Mouse (Mus musculus): ENCODE results near the gene Tango2. TPM values are rescaled to one million over a fixed set of nuclear protein-coding genes. Genes with fewer than 3 reads are reported as not detected.
A peak's percentile ranks its signal among the peaks of the same experiment; 100 is the strongest.

Tango2 gene
- polyA plus RNA-seq (2016; fragmentation: Nextera tagmentation; extraction: Ambion mirVana) = 20.2 and 23.7 TPM in 2 replicates

DNA sequence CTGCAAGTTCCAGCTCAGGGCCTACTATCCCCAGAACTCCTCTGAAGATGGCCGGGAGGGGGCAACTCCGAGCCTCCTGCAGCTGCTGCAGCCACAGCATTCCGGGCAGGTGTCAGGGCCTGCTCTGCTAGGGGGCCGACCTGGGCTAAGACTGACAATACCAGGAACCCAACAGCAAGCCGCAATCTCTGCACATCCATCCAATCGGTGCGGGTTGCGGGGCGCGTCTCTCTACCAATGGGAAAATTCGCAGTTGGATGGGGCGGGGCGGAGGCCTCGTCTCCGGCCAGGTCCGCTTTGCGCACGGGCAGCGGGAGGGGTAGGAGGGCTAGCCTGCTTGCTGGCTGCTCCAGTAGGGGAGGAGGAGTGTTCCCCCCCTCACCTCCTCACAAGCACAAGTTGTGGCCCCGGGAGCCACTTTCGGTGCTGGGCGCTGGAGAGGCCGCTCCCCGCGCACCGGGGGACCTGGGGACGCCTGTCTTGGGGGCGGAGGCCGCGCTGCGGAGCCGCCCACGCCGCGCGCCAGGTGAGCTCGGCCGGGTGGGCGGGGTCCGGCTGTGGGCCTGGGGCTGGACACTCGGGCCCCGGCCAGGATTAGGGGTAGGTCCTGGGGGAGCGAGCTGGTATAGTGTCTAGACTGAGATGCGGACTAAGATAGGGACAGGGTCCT lies at the start of gene Tango2, which contains the start of gene Arvcf:
Gene Tango2 (minus strand): TSS at position 173 of the 670 bp plus-strand sequence.
Gene Arvcf (plus strand): TSS at position 252 of the 670 bp plus-strand sequence.
- DNase-seq (ENCODE audit: low spot score) = peak; percentile 92
- peak within 1 kb of the TSS; percentile 87 for H3K4me3 ChIP-seq
- H3K4me1 ChIP-seq = peaks cover 28% of the 10 kb centered on the region
- peaks cover 58% of the 10 kb centered on the region for H3K27me3 ChIP-seq (ENCODE audit: low read depth, poor library complexity, severe bottlenecking)
- H3K9me3 ChIP-seq (replicated peaks) = no peaks in the 10 kb centered on the region
- under 1% methylated on average over 44 of the region's 44 CpGs for WGBS
- no peaks in the 10 kb centered on the region for H3K36me3 ChIP-seq
- H3K27ac ChIP-seq = peak within 1 kb of the TSS; percentile 81

DNA sequence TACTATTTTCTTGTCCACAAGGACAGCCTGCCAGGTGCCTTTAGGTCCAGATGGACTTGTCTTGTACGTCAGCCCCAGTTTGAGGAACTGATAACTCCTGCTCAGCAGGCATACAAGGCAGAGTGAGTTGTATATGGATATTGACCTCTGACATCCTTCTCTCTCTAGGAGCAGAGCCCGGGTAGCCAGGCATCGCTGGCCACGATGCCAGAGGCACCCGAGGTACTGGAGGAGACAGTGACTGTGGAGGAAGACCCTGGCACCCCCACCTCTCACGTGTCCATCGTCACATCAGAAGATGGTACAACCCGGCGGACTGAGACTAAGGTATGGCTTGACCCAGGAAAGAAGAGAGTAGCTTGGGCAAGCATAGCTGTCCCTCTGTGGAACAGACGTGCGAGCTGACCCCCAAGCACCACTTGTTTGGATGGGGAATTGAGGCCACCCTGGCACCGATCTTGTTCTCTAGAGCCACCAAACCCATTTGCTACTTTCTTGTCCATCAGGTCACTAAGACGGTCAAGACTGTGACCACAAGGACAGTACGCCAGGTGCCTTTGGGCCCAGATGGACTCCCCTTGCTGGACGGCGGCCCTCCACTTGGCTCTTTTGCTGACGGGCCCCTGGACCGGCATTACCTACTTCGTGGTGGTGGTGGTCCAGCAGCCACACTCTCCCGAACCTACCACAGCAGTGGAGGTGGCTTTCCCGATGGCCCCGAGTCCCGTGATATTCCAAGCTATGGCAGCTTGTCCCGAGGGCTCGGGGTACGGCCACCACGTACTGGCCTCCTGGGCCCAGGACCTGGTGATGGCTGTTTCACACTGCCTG lies 49.1 kb upstream of the Tango2 start:
- H3K36me3 ChIP-seq = peaks cover 60% of the 10 kb centered on the region
- no peaks in the 10 kb centered on the region for H3K27me3 ChIP-seq (ENCODE audit: low read depth, poor library complexity, severe bottlenecking)
- H3K9me3 ChIP-seq (replicated peaks) = no peaks in the 10 kb centered on the region
- H3K27ac ChIP-seq = no peak overlapping the region
- DNase-seq (ENCODE audit: low spot score) = no peak
- H3K4me1 ChIP-seq = peaks cover 52% of the 10 kb centered on the region
- no peak overlapping the region for H3K4me3 ChIP-seq
- WGBS = 95% methylated on average over 27 of the region's 27 CpGs

DNA sequence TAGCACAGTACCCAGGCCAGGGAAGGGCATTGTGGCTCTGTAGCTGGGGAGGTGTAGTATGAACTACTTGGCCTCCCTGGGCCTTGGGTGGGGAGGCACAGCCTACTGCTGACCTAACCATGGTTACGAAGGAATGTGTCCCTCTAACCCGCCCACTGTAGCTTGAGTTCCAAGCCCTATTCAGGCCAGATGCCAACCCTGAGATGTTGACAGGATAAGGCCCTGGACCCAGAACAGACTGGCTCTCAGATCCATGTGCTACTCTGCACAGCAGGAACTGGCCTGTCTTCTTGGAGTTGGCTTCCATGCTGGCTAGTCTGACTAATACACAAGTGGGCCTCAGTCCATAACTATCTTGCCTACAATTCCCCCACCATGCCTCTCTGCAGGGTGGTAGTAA lies 48.3 kb upstream of the Tango2 start:
- Histone ChIP-seq H3K4me1 (peaks cover 55% of the 10 kb centered on the region), H3K36me3 (peaks cover 52% of the 10 kb centered on the region), H3K27ac (no peak overlapping the region)

DNA sequence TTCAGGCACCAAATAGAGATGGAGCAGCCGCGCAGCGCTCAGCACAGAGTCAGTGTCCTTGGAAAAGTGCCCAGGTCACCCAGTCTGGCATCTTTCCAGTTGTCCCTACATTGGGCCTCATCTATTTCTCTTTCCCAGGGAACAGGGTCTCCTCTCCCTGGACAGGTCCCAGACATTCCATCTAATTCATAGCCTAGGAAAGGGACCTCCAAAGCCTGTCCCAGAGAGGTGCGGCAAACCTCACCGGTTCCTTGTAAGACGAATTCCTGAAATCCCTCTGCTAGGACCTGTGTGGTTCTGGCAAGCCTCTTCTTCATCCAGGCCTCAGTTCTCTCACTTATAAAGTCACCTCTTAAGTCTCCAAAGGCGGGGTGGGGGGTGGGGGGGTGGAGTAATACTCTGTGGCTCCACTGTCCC lies 47.7 kb upstream of the Tango2 start:
- 45% methylated on average over 6 of the region's 7 CpGs for WGBS
- H3K9me3 ChIP-seq (replicated peaks) = no peaks in the 10 kb centered on the region
- no peak overlapping the region for H3K4me3 ChIP-seq
- peaks cover 49% of the 10 kb centered on the region for H3K4me1 ChIP-seq
- H3K36me3 ChIP-seq = peaks cover 47% of the 10 kb centered on the region
- H3K27ac ChIP-seq = no peak overlapping the region
- no peak for DNase-seq (ENCODE audit: low spot score)
- no peaks in the 10 kb centered on the region for H3K27me3 ChIP-seq (ENCODE audit: low read depth, poor library complexity, severe bottlenecking)

More for the DNA sequence above, 48.3 kb upstream of the Tango2 start:
- no peak for DNase-seq (ENCODE audit: low spot score)
- Histone ChIP-seq H3K9me3 (replicated peaks) (no peaks in the 10 kb centered on the region), H3K4me3 (no peak overlapping the region), H3K27me3 (ENCODE audit: low read depth, poor library complexity, severe bottlenecking) (no peaks in the 10 kb centered on the region)
- WGBS = 83% methylated on average over 2 of the region's 2 CpGs

DNA sequence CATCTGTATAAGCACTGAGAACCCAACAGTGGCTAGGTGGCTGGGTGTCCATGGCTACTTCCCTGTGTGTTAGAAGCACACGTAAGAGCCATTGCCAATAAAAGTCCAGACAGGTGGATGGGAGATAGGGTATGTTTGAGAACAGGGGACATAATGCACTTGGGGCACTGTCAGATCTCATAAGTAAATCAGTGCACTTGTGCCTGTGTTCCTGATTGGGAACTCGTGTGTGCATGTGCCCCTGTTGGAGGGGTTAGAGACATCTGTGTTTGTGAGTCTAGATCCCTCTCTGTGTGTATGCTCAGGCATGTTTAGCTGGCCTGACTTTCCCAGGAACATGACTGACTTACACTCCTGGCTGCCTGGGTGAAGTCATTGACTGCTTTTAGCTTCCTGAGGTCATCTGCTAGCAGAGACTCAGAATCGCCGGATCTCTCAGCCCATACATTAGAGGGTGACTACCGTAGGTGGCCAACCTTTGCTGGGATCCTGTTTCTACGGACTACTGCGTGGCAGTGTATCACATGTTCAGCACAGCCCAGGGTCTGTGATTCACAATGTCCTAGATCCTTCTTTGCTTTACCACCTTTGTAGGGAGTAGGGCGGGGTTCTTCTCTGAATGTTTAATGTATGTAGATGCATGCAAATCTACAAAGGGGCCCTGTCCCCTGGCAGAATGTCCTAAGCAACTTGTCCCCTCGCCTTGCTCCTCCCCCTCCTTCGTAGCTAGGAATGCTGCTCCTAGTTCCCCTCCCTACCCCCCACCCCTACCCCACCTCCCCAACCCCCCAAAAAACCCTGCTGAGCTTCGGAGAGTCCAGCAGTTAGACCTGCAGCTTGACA lies 47.1 kb upstream of the Tango2 start:
- no peaks in the 10 kb centered on the region for H3K27me3 ChIP-seq (ENCODE audit: low read depth, poor library complexity, severe bottlenecking)
- H3K4me1 ChIP-seq = peaks cover 43% of the 10 kb centered on the region
- DNase-seq (ENCODE audit: low spot score) = no peak
- 29% methylated on average over 11 of the region's 11 CpGs for WGBS
- no peaks in the 10 kb centered on the region for H3K9me3 ChIP-seq (replicated peaks)
- no peak overlapping the region for H3K4me3 ChIP-seq
- no peak overlapping the region for H3K27ac ChIP-seq
- peaks cover 40% of the 10 kb centered on the region for H3K36me3 ChIP-seq

DNA sequence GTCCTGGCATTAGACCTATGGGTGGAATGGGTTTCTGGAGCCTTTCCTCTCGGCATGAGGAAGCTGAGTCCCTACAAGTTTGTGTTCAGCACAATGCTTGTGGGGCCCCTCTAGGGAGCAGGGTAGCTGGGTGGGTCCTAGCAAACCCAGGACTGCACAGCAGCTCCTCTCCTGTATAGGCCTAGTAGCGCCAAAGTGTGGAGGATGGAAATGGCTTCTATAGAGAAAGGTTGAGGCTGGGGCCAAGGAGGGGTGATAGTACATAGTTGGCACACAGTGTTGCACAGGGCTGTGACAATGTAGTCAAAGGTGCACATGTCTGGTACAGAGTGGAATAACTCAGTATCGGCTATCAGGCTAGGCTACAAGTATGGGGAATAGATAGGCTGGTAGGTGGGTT lies 46.2 kb upstream of the Tango2 start:
- peaks cover 49% of the 10 kb centered on the region for H3K4me1 ChIP-seq
- no peak overlapping the region for H3K27ac ChIP-seq
- H3K4me3 ChIP-seq = no peak overlapping the region
- no peaks in the 10 kb centered on the region for H3K9me3 ChIP-seq (replicated peaks)
- DNase-seq (ENCODE audit: low spot score) = no peak
- 91% methylated on average over 3 of the region's 3 CpGs for WGBS
- no peaks in the 10 kb centered on the region for H3K27me3 ChIP-seq (ENCODE audit: low read depth, poor library complexity, severe bottlenecking)
- H3K36me3 ChIP-seq = peaks cover 31% of the 10 kb centered on the region

DNA sequence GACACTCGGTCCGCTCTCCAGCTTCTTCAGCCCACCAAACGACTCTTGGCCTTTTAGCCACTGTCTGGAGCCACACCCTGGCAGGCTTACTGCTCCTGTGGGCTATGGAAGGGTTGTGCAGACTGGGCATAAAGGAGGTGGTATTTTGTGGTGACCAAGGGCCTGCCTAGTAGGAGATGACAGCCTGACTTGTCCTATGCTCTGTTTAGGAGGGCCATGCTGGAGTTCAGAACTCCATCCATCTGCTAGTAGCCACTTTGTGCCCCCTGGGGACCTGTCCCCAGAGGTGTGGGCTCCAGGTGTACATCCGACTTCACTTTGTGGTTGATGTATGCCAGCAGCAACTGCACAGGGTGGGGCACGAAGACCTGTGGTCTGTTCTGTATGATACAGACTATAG lies 45.7 kb upstream of the Tango2 start:
- H3K9me3 ChIP-seq (replicated peaks) = no peaks in the 10 kb centered on the region
- 52% methylated on average over 5 of the region's 5 CpGs for WGBS
- H3K27me3 ChIP-seq (ENCODE audit: low read depth, poor library complexity, severe bottlenecking) = no peaks in the 10 kb centered on the region
- peaks cover 53% of the 10 kb centered on the region for H3K4me1 ChIP-seq
- H3K36me3 ChIP-seq = peaks cover 26% of the 10 kb centered on the region
- H3K27ac ChIP-seq = peak overlapping the region; percentile 93
- no peak for DNase-seq (ENCODE audit: low spot score)
- peak overlapping the region; percentile 66 for H3K4me3 ChIP-seq

DNA sequence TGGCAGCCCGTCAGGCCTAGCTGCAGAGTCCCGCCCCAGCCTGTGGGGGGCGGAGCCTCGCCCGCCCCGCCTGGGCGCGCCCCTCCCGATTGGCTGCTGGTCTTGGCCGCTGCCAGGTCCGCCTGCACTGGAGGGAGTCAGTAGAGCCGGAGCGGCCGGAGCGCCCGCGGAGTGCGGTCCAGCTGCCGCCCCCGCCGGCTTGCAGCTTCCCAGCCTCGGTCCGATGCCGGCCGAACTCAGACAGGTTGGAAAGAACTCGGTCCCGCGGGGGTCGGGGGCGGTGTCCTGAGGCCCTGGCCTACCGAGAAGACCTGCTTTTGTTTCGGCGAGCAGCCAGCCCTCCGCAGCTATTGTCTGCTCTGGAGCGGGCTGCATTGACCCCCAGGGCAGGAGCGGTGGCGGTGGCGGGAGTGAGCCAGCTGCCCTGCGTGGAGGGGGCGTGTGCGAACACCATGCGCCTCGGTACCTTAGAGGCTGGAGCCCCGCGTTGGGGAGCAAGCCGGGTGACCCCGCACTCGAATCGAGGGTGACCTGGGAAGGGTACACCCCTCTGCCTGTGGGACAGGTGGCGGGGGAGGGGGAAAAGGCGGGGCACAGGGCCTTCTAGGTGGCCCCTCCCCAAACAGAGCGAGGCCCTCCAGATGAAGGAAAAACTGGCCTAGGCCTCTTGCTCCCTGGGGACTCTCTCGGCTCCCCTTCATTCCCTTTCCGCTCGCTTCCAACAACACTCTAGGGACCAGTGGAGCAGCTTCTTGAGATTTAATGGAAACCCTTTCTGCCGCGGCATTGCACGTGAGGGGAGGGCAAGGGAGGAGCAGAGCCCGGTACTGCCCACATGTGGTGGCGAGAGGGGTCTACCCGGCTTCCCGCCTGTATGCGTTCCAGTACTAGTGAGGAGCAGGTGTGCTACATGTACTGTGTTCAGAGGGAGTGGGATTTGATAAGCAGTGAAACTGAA lies 44.8 kb upstream of the Tango2 start:
- peaks cover 18% of the 10 kb centered on the region for H3K36me3 ChIP-seq
- H3K4me3 ChIP-seq = peak overlapping the region; percentile 66
- peak overlapping the region; percentile 93 for H3K27ac ChIP-seq
- H3K4me1 ChIP-seq = peaks cover 62% of the 10 kb centered on the region
- WGBS = under 1% methylated on average over 63 of the region's 63 CpGs
- no peaks in the 10 kb centered on the region for H3K27me3 ChIP-seq (ENCODE audit: low read depth, poor library complexity, severe bottlenecking)
- no peaks in the 10 kb centered on the region for H3K9me3 ChIP-seq (replicated peaks)
- DNase-seq (ENCODE audit: low spot score) = peak; percentile 91

DNA sequence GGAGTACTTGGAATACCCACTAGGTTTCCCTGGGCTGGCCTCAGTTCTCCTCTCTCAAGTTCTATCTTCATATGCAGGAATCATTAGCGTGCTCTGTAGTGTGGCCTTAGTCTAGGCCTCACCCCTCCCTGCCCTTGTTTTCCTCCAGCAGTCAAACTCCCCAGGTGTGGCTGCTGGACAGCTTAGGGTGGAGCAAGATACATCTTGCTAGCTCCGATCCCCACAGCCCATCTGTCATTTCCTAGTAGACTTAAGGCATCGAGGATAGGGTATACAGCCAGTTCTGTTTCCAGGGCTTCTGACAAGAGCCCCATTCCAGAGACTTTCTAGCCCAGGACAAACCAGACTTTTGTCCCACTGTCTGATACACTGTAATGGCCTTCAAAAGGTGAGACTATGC lies 43.8 kb upstream of the Tango2 start:
- H3K9me3 ChIP-seq (replicated peaks) = no peaks in the 10 kb centered on the region
- no peak for DNase-seq (ENCODE audit: low spot score)
- peak overlapping the region; percentile 66; the same call in 1 of the 2 replicates for H3K4me3 ChIP-seq
- H3K27ac ChIP-seq = peak overlapping the region; percentile 93; the same call in 1 of the 2 replicates
- H3K36me3 ChIP-seq = peaks cover 8% of the 10 kb centered on the region
- H3K4me1 ChIP-seq = peaks cover 72% of the 10 kb centered on the region
- H3K27me3 ChIP-seq (ENCODE audit: low read depth, poor library complexity, severe bottlenecking) = no peaks in the 10 kb centered on the region
- 84% methylated on average over 3 of the region's 3 CpGs for WGBS

DNA sequence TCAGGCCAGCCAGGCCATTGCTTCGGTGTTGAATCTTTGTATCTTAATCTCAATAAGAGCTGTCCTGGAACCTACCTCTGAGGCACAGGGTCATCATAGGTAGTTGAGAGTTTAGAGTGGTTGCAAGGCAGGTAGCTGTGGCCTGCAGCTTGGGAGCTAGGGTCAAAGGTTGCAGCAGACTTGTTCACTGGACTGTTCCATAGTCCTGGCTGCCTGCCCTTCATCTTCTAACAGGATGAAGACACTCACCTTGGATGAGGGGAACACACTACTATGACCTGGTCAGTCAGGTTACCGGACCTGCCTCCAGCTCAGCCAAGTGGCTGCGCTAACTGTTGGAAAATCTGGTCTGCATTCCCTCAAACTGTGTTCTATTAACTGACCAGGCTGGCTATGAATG lies 43.2 kb upstream of the Tango2 start:
- H3K9me3 ChIP-seq (replicated peaks) = no peaks in the 10 kb centered on the region
- no peaks in the 10 kb centered on the region for H3K27me3 ChIP-seq (ENCODE audit: low read depth, poor library complexity, severe bottlenecking)
- H3K27ac ChIP-seq = no peak overlapping the region
- peaks cover 2% of the 10 kb centered on the region; the same call in 1 of the 2 replicates for H3K36me3 ChIP-seq
- DNase-seq (ENCODE audit: low spot score) = no peak
- H3K4me3 ChIP-seq = no peak overlapping the region
- H3K4me1 ChIP-seq = peaks cover 71% of the 10 kb centered on the region
- WGBS = 100% methylated on average over 3 of the region's 3 CpGs

DNA sequence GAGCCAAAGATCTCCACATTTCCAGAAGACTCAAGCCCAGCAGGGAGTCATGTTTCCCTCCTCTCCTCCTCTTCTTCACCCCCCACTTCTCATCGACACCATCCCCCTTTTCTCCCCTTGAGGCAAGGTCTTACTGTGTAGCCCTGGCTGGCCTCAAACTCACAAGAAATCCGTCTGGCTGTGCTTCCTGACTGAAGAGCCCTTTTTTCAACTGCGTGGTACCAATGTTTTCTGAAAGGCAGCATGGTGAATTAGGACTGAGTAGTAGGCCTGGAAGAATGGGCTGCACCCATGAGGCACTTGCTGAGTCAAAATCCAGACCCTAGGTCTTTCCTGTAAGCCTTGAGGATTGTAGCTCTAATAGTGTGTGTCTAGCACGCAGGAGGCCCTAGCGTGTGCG lies 42.5 kb upstream of the Tango2 start:
- WGBS = 77% methylated on average over 6 of the region's 6 CpGs
- peaks cover 64% of the 10 kb centered on the region for H3K4me1 ChIP-seq

More for the DNA sequence above, 42.5 kb upstream of the Tango2 start:
- Histone ChIP-seq H3K36me3 (no peaks in the 10 kb centered on the region), H3K4me3 (no peak overlapping the region), H3K27ac (0 out of 2 replicates have a peak overlapping the region, but pooled peaks have one; percentile 11), H3K27me3 (ENCODE audit: low read depth, poor library complexity, severe bottlenecking) (no peaks in the 10 kb centered on the region), H3K9me3 (replicated peaks) (no peaks in the 10 kb centered on the region)
- no peak for DNase-seq (ENCODE audit: low spot score)
